Mouse (Mus musculus) MEL (cell line): ENCODE results near the gene Rab12. TPM values are rescaled to one million over a fixed set of nuclear protein-coding genes. Genes with fewer than 3 reads are reported as not detected.

ENCODE experiments used
- DNase-seq: peaks from one replicate; pipeline ENCODE4 v3.0.0; 2011; ENCODE audit warnings: low read depth, low spot score
- H3K27ac ChIP-seq: 2 replicates; pipeline ENCODE4 v1.5.1; 2012; ENCODE audit warnings: low read depth, mild to moderate bottlenecking, control low read depth, low read length, moderate library complexity; ENCODE audit not compliant: control insufficient read depth
- H3K27me3 ChIP-seq, 2 experiments: fragments of 150-350 bp in 1 of 2; sonication (generic) in 1 of 2; 2 replicates each; pipeline ENCODE4 v1.6.1; 2012; ENCODE audit warnings: low read length in 2 of 2, mild to moderate bottlenecking in 2 of 2, improper control_type of control experiment in 1 of 2, moderate library complexity in 1 of 2; ENCODE audit not compliant: insufficient read depth in 2 of 2, control insufficient read depth in 1 of 2
- H3K36me3 ChIP-seq, 2 experiments: 2 replicates each; pipeline ENCODE4 v1.6.1; 2012 to 2014; ENCODE audit warnings: low read length in 2 of 2, improper control_type of control experiment in 1 of 2, inconsistent platforms in 1 of 2, mild to moderate bottlenecking in 1 of 2; ENCODE audit not compliant: insufficient read depth in 2 of 2, control insufficient read depth in 1 of 2
- H3K4me1 ChIP-seq, 2 experiments: fragments of 150-350 bp in 1 of 2; sonication (generic) in 1 of 2; 2 replicates each; pipeline ENCODE4 v1.6.1; 2012; ENCODE audit warnings: low read length in 2 of 2, improper control_type of control experiment in 1 of 2, mild to moderate bottlenecking in 1 of 2; ENCODE audit not compliant: insufficient read depth in 2 of 2, control insufficient read depth in 1 of 2
- H3K4me3 ChIP-seq, 2 experiments: fragments of 150-350 bp in 1 of 2; sonication (generic) in 1 of 2; 2 replicates each; pipeline ENCODE4 v1.5.1; 2012; ENCODE audit warnings: low read depth in 2 of 2, low read length in 2 of 2, mild to moderate bottlenecking in 2 of 2, moderate library complexity in 2 of 2, control low read depth in 1 of 2, improper control_type of control experiment in 1 of 2; ENCODE audit not compliant: control insufficient read depth in 1 of 2, insufficient read depth in 1 of 2
- H3K79me2 ChIP-seq: 2 replicates; pipeline ENCODE4 v1.6.1; 2012; ENCODE audit warnings: mild to moderate bottlenecking, low read length, moderate library complexity; ENCODE audit not compliant: control insufficient read depth, poor library complexity, insufficient read depth
- H3K9ac ChIP-seq: 2 replicates; pipeline ENCODE4 v1.6.1; 2012; ENCODE audit warnings: low read depth, mild to moderate bottlenecking, control low read depth, low read length, moderate library complexity; ENCODE audit not compliant: control insufficient read depth, poor library complexity, severe bottlenecking
- H3K9me3 ChIP-seq: fragments of 150-350 bp; sonication (generic); replicated peaks from 2 replicates; pipeline ENCODE4 v1.6.1; 2012; ENCODE audit warnings: mild to moderate bottlenecking, low read length, improper control_type of control experiment, moderate library complexity; ENCODE audit not compliant: insufficient read depth
- CTCF ChIP-seq, 3 experiments: IDR thresholded peaks in 2 of 3; conservative IDR thresholded peaks in 1 of 3; 2 replicates each; pipeline ENCODE4 v1.5.1; 2011 to 2012; ENCODE audit warnings: low read length in 3 of 3, low read depth in 2 of 3, mild to moderate bottlenecking in 2 of 3, improper control_type of control experiment in 1 of 3, inconsistent platforms in 1 of 3, mixed read lengths in 1 of 3, moderate library complexity in 1 of 3; ENCODE audit not compliant: control insufficient read depth in 1 of 3, insufficient read depth in 1 of 3, poor library complexity in 1 of 3, severe bottlenecking in 1 of 3
- ELF1 ChIP-seq: IDR thresholded peaks from 2 replicates; pipeline ENCODE4 v1.6.1; 2014; ENCODE audit warnings: low read depth, mild to moderate bottlenecking, inconsistent platforms, low read length, improper control_type of control experiment, moderate library complexity
- MAX ChIP-seq: IDR thresholded peaks from 2 replicates; pipeline ENCODE4 v1.6.1; 2011; ENCODE audit warnings: low read length, improper control_type of control experiment
- MAZ ChIP-seq: IDR thresholded peaks from 2 replicates; pipeline ENCODE4 v1.6.1; 2012; ENCODE audit warnings: low read depth, mild to moderate bottlenecking, inconsistent platforms, low read length, improper control_type of control experiment
- MYC ChIP-seq: IDR thresholded peaks from 2 replicates; pipeline ENCODE4 v1.6.1; 2011; ENCODE audit warnings: low read depth, mild to moderate bottlenecking, low read length, improper control_type of control experiment, moderate library complexity
- NELFE ChIP-seq: IDR thresholded peaks from 2 replicates; pipeline ENCODE4 v1.6.1; 2011; ENCODE audit warnings: low read depth, low read length, improper control_type of control experiment
- NRF1 ChIP-seq: IDR thresholded peaks from 2 replicates; pipeline ENCODE4 v1.6.1; 2014; ENCODE audit warnings: low read depth, mild to moderate bottlenecking, inconsistent platforms, low read length, improper control_type of control experiment, moderate library complexity; ENCODE audit not compliant: poor library complexity, insufficient read depth, severe bottlenecking
- RCOR1 ChIP-seq: IDR thresholded peaks from 2 replicates; pipeline ENCODE4 v1.6.1; 2012; ENCODE audit warnings: low read depth, mild to moderate bottlenecking, inconsistent platforms, low read length, improper control_type of control experiment
- SMC3 ChIP-seq: IDR thresholded peaks from 2 replicates; pipeline ENCODE4 v1.6.1; 2011; ENCODE audit warnings: low read depth, low read length, improper control_type of control experiment
- TAL1 ChIP-seq: IDR thresholded peaks from 2 replicates; pipeline ENCODE4 v1.6.1; 2012; ENCODE audit warnings: mild to moderate bottlenecking, inconsistent platforms, low read length, moderate library complexity, mixed read lengths
- TCF12 ChIP-seq: IDR thresholded peaks from 2 replicates; pipeline ENCODE4 v1.6.1; 2014; ENCODE audit warnings: low read depth, mild to moderate bottlenecking, inconsistent platforms, low read length, improper control_type of control experiment, moderate library complexity
- UBTF ChIP-seq: IDR thresholded peaks from 2 replicates; pipeline ENCODE4 v1.6.1; 2012; ENCODE audit warnings: low read depth, mild to moderate bottlenecking, inconsistent platforms, low read length, improper control_type of control experiment, moderate library complexity, borderline replicate concordance; ENCODE audit not compliant: insufficient read depth
- USF2 ChIP-seq, 2 experiments: IDR thresholded peaks; 2 replicates each; pipeline ENCODE4 v1.6.1; 2011 to 2012; ENCODE audit warnings: improper control_type of control experiment in 2 of 2, low read length in 2 of 2, borderline replicate concordance in 1 of 2, inconsistent platforms in 1 of 2, low read depth in 1 of 2, mild to moderate bottlenecking in 1 of 2; ENCODE audit not compliant: insufficient read depth in 1 of 2
- ZC3H11A ChIP-seq: IDR thresholded peaks from 2 replicates; pipeline ENCODE4 v1.6.1; 2012; ENCODE audit warnings: low read depth, mild to moderate bottlenecking, inconsistent platforms, low read length, improper control_type of control experiment
- ZMIZ1 ChIP-seq: IDR thresholded peaks from 2 replicates; pipeline ENCODE4 v1.6.1; 2012; ENCODE audit warnings: low read depth, mild to moderate bottlenecking, inconsistent platforms, low read length, improper control_type of control experiment, moderate library complexity
- polyA plus RNA-seq, 2 experiments: library from polyadenylated mRNA; stranded (reverse) in 1 of 2; unstranded in 1 of 2; fragments of >175 nt in 1 of 2; fragments of >200 nt in 1 of 2; gene quantifications; 2 replicates each; pipeline versions ENCODE4 v1.2.1 to v1.2.4; 2012; ENCODE audit warnings: low replicate concordance in 2 of 2, low read depth in 1 of 2; ENCODE audit not compliant: insufficient read length in 2 of 2, insufficient read depth in 1 of 2, missing spikeins in 1 of 2
- total RNA-seq: library from RNA; depleted of rRNA; stranded (reverse); fragments of 300-350 nt; gene quantifications from 2 replicates; pipeline ENCODE4 v1.2.3, GENCODE M21; 2012

The Rab12 gene
- total and polyA plus RNA-seq, 3 experiments = 10.7 to 19.0 TPM; not detected in 1

DNA sequence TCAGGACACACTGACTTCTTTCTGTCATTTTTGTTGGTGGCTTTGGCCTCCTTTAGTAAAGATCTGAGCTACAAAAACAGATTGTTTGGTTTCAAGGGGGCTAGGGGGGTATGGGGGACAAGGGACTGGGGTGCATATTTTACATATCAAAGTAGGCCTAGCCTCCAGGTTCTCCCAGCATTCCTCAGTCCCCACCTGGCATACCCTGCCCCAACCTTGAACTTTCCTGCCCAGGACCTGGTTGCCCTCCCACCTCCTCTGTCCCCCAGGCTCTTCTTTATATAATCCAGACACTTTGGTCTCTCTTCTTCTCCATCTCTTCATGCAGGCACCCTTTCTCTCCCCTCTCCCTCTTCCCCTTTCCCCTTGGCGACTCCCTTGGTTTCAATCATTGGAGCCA is 46.3 kb downstream of the Rab12 start:
- Histone ChIP-seq H3K9ac (no peak overlapping the region), H3K27ac (no peak overlapping the region), H3K9me3 (no peaks in the 10 kb centered on the region), H3K79me2 (no peaks in the 10 kb centered on the region), H3K36me3 (no peaks in the 10 kb centered on the region), H3K4me1 (no peaks in the 10 kb centered on the region), H3K4me3 (no peak overlapping the region), H3K27me3 (no peaks in the 10 kb centered on the region)
- TF ChIP-seq TCF12 (no peak), SMC3 (no peak), NELFE (no peak)
- no peak for DNase-seq

DNA sequence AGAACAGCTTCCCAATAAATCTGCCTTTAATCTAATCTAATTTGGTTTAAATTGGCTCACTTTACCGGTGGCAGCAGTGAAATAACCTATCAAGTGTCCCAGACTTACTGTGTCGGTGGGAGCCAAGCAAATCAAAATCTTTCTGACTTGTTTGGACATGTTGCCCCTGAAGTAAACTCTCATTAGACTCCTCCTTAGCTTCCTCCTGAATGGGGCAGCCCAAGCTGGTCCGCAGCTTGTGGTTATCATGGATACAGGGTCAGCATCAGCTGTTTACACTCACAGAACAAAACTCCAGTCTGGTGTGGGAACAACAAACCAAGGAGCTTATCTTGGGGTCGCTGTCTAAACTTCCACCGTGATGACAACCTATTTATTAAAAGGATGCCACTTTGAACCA is 47.8 kb downstream of the Rab12 start:
- TF ChIP-seq USF2 (IDR thresholded peaks at IDR 0.05; ENCODE audit: borderline replicate concordance in 1 of 2, insufficient read depth in 1 of 2, low read depth in 1 of 2, low read length in 2 of 2) = no peak
- H3K4me1 ChIP-seq = no peaks in the 10 kb centered on the region
- no peak overlapping the region for H3K27ac ChIP-seq
- no peaks in the 10 kb centered on the region for H3K27me3 ChIP-seq
- no peaks in the 10 kb centered on the region for H3K9me3 ChIP-seq
- no peak for DNase-seq
- no peak overlapping the region for H3K9ac ChIP-seq
- no peak overlapping the region for H3K4me3 ChIP-seq
- H3K79me2 ChIP-seq = no peaks in the 10 kb centered on the region
- H3K36me3 ChIP-seq = no peaks in the 10 kb centered on the region

DNA sequence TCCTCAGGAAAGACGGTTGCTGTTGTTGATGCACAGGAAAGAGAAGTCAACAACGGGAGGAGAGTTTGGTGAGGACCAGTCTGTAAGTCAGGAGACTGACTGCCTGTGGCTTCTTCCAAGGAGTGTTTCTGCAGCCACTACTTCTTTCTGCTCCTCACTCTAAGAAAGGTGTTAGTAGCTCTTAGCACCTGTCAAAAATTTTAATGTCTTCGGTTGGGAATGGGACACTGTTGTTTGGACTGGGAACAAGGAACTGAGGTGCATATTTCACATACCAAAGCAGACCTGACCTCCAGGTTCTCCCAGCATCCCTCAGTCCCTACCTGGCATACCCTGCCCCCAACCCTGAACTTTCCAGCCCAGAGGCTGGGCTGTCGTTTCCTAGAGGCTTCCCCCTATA is 48.3 kb downstream of the Rab12 start:
- no peaks in the 10 kb centered on the region for H3K4me1 ChIP-seq
- no peak for DNase-seq
- no peaks in the 10 kb centered on the region for H3K79me2 ChIP-seq
- H3K9ac ChIP-seq = no peak overlapping the region
- no peak overlapping the region for H3K27ac ChIP-seq
- H3K27me3 ChIP-seq = no peaks in the 10 kb centered on the region
- H3K4me3 ChIP-seq = no peak overlapping the region
- no peaks in the 10 kb centered on the region for H3K9me3 ChIP-seq
- TF ChIP-seq MYC (no peak), NRF1 (no peak), MAX (no peak), TAL1 (no peak), UBTF (no peak), NELFE (no peak), ZMIZ1 (no peak), USF2 (IDR thresholded peaks at IDR 0.05; ENCODE audit: borderline replicate concordance in 1 of 2, insufficient read depth in 1 of 2, low read depth in 1 of 2, low read length in 2 of 2) (no peak), ZC3H11A (no peak), ELF1 (no peak), MAZ (no peak), CTCF (IDR thresholded peaks at IDR 0.05 in 2 of 3, conservative IDR thresholded peaks at IDR 0.05 in 1 of 3; ENCODE audit: control insufficient read depth in 1 of 3, insufficient read depth in 1 of 3, low read depth in 2 of 3, low read length in 3 of 3, poor library complexity in 1 of 3, severe bottlenecking in 1 of 3) (no peak), RCOR1 (no peak), TCF12 (no peak)
- H3K36me3 ChIP-seq = no peaks in the 10 kb centered on the region
